Mouse (Mus musculus): ENCODE measurements around the gene Cpn2. TPM values are rescaled to one million over a fixed set of nuclear protein-coding genes. Genes with fewer than 3 reads are reported as not detected.

The Cpn2 gene
- polyA plus RNA-seq, 1 experiment from 2014 or later = not detected

DNA sequence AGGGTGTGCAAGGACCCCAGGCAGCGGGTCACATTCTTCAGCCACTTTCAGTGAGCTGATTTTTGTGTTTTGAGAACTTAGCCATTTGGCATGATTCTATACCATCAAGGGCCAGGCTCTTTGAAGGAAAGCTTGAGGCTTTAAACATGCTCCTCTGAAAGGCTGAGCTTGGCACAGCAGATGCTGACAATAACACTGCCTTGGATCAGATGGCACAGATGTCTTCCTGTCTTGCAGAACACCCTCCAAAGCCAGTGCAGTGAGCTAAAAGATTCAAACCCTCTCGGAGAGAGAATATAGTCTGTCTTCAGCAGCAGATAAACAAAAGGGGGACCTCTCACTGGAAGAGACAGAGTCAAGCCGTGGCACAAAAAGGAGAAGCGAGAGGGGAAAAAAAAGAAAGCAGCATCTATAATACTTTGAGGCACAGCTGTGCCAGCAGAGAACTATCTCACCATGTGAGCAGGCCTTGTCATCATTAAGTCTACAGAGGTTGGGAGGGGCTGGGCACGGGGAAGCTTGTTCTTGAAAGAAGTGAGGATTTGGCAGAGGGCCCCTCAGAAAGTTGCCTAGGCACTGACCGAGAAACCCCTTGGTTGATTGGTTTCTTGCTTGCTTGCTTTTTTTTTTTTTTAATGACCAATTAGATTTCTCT is 4.8 kb upstream of the Cpn2 start:
- peaks cover 20% of the 10 kb centered on the region; the same call in 1 of the 2 replicates for H3K27me3 ChIP-seq (ENCODE audit: insufficient read depth, poor library complexity, severe bottlenecking)
- 0 out of 2 replicates have a peak, but pooled peaks cover 7% of the 10 kb centered on the region for H3K4me1 ChIP-seq (replicated peaks)
- no peak for DNase-seq (ENCODE audit: low spot score)
- no peaks in the 10 kb centered on the region for H3K36me3 ChIP-seq
- H3K9me3 ChIP-seq = no peaks in the 10 kb centered on the region
- H3K4me3 ChIP-seq = no peak overlapping the region
- 76% methylated on average over 6 of the region's 6 CpGs for WGBS
- H3K27ac ChIP-seq = no peak overlapping the region

DNA sequence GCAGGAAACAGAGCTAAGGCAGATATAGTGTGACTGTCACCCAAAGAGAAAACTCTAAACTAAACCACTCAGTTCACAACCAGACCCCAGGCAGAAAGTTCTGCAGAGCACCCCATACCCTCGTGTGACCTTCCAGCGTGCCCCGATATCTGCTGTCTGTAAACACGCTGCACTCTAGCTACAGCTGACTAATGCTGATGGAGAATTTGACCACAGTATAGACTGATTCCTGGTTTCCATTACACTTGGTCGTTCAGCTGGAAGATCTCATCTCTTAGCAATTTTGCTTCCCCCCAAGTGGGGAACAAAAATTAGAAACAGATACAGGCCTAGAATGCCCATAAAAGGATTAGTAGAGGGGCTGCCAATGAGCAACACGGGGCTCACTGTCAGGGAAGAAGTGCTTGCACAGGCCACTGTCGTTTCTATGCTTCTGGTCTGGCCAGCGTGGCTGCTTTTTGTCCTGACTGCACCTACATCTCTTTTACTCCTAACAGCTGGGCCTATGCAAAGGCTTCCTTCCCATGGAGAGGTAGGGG is 4.0 kb upstream of the Cpn2 start:
- 75% methylated on average over 8 of the region's 8 CpGs for WGBS
- no peaks in the 10 kb centered on the region for H3K9me3 ChIP-seq
- no peaks in the 10 kb centered on the region for H3K36me3 ChIP-seq
- no peak overlapping the region for H3K27ac ChIP-seq
- no peak overlapping the region for H3K4me3 ChIP-seq
- 0 out of 2 replicates have a peak, but pooled peaks cover 7% of the 10 kb centered on the region for H3K4me1 ChIP-seq (replicated peaks)
- peaks cover 15% of the 10 kb centered on the region for H3K27me3 ChIP-seq (ENCODE audit: insufficient read depth, poor library complexity, severe bottlenecking)
- DNase-seq (ENCODE audit: low spot score) = no peak

DNA sequence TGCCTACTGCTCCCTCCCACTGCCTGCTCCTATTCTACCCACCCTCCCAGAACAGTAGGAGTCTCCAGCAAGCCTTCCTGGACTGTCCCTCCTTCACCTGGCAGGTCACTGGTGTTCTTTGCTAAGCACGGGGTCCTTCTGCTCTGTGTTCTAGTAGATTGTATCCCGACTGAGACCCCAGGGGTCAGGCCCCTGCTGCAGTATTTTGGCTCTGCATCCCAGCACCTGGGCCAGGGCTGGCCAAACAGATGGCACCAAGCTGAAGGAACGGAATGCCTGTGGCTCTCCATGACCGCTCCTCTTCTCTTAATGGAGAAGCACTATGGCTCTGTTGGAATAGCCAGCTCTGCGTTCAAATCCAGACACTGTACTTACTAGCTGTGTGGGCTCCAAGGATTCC is 738 bp downstream of the Cpn2 start:
- H3K27me3 ChIP-seq (ENCODE audit: insufficient read depth, poor library complexity, severe bottlenecking) = peaks cover 19% of the 10 kb centered on the region
- no peak overlapping the region for H3K27ac ChIP-seq
- H3K4me1 ChIP-seq (replicated peaks) = 0 out of 2 replicates have a peak, but pooled peaks cover 10% of the 10 kb centered on the region
- 81% methylated on average over 5 of the region's 5 CpGs for WGBS
- no peaks in the 10 kb centered on the region for H3K9me3 ChIP-seq
- DNase-seq (ENCODE audit: low spot score) = no peak
- no peaks in the 10 kb centered on the region for H3K36me3 ChIP-seq
- no peak overlapping the region for H3K4me3 ChIP-seq

DNA sequence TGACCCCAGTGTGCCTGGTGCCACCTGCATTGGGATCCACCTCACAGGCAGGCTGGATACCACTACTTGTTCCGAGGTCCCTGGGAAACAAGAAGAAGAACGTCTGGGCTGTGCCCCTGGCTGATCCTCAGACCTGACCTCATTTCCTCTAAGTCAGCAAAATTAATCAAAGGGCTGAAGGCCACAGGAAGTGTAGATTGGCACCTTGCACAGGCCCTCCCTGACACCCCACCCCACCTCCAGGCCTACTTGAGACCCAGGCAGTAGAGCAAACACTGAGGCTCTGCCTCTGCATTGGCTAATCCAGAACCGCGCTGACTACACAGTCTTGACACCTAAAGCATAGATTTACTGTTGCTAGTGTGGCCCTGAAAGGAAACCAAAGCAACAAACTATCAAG is 1.7 kb downstream of the Cpn2 start:
- no peaks in the 10 kb centered on the region for H3K9me3 ChIP-seq
- no peaks in the 10 kb centered on the region for H3K36me3 ChIP-seq

DNA sequence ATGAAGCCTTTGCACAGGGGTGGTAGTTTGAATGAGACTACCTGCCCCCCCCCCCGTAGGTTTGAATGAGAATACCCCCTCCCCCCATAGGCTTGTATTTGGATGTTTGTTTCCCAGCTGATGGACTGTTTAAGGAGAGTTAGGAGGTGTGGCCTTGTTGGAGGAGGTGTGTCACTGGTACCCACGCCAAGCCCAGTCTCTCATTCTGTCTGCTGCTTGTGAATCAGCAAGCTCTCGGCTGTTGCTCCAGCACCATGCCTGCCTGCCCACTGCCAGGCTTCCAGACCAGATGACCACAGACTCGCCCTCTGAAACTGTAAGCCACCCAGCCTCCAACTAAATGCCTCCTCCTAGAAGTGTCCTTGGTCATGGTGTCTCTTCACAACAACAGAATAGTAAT is 4.1 kb downstream of the Cpn2 start:
- no peak overlapping the region for H3K4me3 ChIP-seq
- H3K27me3 ChIP-seq (ENCODE audit: insufficient read depth, poor library complexity, severe bottlenecking) = peaks cover 18% of the 10 kb centered on the region
- peaks cover 18% of the 10 kb centered on the region for H3K4me1 ChIP-seq (replicated peaks)
- WGBS = 65% methylated on average over 4 of the region's 4 CpGs
- H3K27ac ChIP-seq = no peak overlapping the region
- H3K9me3 ChIP-seq = no peaks in the 10 kb centered on the region
- DNase-seq (ENCODE audit: low spot score) = no peak
- no peaks in the 10 kb centered on the region for H3K36me3 ChIP-seq

More for the DNA sequence above, 1.7 kb downstream of the Cpn2 start:
- Histone ChIP-seq H3K4me3 (no peak overlapping the region), H3K27me3 (ENCODE audit: insufficient read depth, poor library complexity, severe bottlenecking) (peaks cover 22% of the 10 kb centered on the region), H3K4me1 (replicated peaks) (0 out of 2 replicates have a peak, but pooled peaks cover 10% of the 10 kb centered on the region), H3K27ac (no peak overlapping the region)
- 72% methylated on average over 4 of the region's 4 CpGs for WGBS
- DNase-seq (ENCODE audit: low spot score) = no peak

DNA sequence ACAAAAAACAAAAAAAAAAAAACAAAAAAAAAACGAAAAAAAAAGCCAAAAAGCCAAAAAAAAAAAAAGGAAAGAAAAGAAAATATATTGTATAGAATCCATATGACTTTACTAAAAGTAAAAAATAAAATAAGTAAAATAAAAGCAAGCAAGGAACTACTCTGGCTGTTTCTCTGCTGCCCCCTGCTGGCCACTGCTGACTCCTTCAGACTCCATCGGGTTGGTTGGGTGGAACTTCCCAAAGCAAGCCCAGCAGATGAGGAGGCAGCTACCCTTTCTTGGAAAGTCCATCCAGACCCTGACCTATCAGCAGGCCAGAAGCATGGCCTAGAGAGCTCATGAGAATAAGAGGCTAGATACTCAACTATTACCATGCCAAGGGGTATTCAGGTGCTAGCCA is 4.6 kb downstream of the Cpn2 start:
- Histone ChIP-seq H3K9me3 (no peaks in the 10 kb centered on the region), H3K36me3 (no peaks in the 10 kb centered on the region), H3K4me3 (no peak overlapping the region), H3K4me1 (replicated peaks) (peaks cover 18% of the 10 kb centered on the region), H3K27ac (no peak overlapping the region), H3K27me3 (ENCODE audit: insufficient read depth, poor library complexity, severe bottlenecking) (peaks cover 19% of the 10 kb centered on the region)
- 4% methylated on average over 2 of the region's 2 CpGs for WGBS
- peak; percentile 77 for DNase-seq (ENCODE audit: low spot score)

DNA sequence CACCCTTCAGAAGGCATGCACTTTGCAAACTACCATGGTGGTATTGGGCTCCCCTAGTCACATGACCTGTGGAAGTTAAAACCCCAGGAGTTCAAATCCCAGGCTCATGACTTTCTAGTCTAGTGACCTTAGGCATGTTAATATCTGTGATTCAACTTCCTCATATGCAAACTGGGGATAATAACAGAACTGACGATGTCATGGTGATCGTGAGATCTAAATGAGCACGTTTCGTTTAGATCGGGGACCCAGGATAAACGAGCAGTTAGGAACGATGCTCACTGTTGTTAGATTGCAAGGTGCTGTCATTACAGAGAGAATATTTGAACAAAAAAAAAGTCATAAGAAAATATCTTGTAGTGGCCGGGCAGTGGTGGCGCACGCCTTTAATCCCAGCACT is 5.1 kb downstream of the Cpn2 start:
- Histone ChIP-seq H3K4me1 (replicated peaks) (peaks cover 18% of the 10 kb centered on the region), H3K27ac (no peak overlapping the region), H3K4me3 (no peak overlapping the region), H3K9me3 (no peaks in the 10 kb centered on the region), H3K27me3 (ENCODE audit: insufficient read depth, poor library complexity, severe bottlenecking) (peaks cover 24% of the 10 kb centered on the region), H3K36me3 (no peaks in the 10 kb centered on the region)
- no peak for DNase-seq (ENCODE audit: low spot score)
- WGBS = 90% methylated on average over 10 of the region's 10 CpGs

DNA sequence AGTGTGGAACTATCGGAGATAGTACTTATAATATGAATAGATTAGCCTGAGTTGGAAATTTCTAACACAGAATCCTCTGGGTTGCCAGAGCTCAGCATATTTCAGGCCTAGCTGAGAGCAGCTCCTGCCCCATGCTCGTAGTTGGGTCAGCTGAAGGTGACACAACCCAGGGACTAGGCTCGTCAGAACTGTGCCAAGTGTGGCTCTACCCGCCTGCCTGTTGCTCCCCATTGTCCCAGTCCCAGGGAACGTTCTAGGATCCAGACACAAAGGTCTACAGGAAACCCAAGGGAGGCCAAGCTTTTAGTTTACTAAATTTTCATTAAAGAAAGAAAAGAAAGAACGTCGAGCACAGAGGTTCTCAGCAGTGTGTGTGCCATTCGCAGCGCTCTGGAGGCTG is 6.0 kb downstream of the Cpn2 start:
- DNase-seq (ENCODE audit: low spot score) = no peak
- peaks cover 18% of the 10 kb centered on the region for H3K4me1 ChIP-seq (replicated peaks)
- H3K4me3 ChIP-seq = no peak overlapping the region
- 86% methylated on average over 9 of the region's 9 CpGs for WGBS
- H3K36me3 ChIP-seq = no peaks in the 10 kb centered on the region
- H3K27me3 ChIP-seq (ENCODE audit: insufficient read depth, poor library complexity, severe bottlenecking) = peaks cover 30% of the 10 kb centered on the region
- H3K27ac ChIP-seq = no peak overlapping the region
- no peaks in the 10 kb centered on the region for H3K9me3 ChIP-seq

DNA sequence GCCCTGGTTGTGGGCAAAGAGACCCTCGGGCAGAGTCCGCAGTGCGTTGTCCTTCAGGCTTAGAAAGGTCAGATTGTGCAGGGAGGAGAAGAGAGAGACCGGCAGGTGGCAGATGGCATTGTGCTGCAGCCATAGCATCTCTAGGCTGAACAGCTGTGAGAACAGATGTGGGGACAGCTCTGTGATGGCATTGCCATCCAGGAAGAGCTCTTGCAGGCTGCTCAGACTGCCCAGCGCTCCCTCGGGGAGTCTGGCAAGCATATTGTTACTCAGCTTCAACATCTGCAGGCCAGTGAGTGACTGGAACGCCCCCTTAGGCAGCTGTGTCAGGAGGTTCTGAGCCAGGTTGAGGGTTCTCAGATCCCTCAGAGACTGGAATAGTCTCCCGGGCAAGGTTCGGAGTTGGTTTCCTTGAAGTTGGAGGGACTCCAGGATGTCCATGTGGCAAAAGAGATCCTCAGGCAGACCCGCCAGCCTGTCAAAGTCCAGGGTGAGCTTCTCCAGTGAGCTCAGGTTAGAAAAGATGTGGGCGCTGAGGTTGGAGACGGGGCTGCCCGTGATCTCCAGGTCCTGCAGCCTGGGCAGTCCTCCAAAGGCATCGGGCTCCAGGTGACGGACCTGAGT is 7.2 kb downstream of the Cpn2 start:
- H3K4me3 ChIP-seq = no peak overlapping the region
- DNase-seq (ENCODE audit: low spot score) = no peak
- no peaks in the 10 kb centered on the region for H3K9me3 ChIP-seq
- H3K27me3 ChIP-seq (ENCODE audit: insufficient read depth, poor library complexity, severe bottlenecking) = peaks cover 30% of the 10 kb centered on the region
- H3K4me1 ChIP-seq (replicated peaks) = peaks cover 15% of the 10 kb centered on the region
- WGBS = 87% methylated on average over 15 of the region's 15 CpGs
- H3K36me3 ChIP-seq = no peaks in the 10 kb centered on the region
- no peak overlapping the region for H3K27ac ChIP-seq

DNA sequence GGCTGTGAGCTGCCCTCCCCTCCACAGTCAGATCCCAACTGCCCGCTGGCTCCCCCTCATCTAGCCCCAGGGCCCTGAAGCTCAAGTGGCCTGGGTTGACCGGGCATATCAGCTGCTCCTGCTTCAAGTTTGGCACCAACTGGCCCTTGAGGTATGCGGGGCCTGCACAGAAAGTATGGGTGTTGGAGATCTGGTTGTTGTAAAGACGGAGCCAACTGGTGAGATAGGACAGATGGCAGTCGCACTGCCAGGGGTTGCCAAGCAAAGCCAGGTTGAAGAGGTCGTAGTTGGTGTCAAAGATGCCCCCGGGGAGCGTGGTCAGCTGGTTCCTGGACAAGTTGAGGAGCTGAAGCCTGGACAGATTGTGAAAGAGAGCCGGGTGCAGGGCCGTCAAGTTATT is 7.9 kb downstream of the Cpn2 start:
- Histone ChIP-seq H3K4me3 (no peak overlapping the region), H3K27ac (0 out of 2 replicates have a peak overlapping the region, but pooled peaks have one; percentile 23), H3K4me1 (replicated peaks) (peaks cover 14% of the 10 kb centered on the region), H3K36me3 (no peaks in the 10 kb centered on the region), H3K9me3 (no peaks in the 10 kb centered on the region), H3K27me3 (ENCODE audit: insufficient read depth, poor library complexity, severe bottlenecking) (peaks cover 34% of the 10 kb centered on the region)
- no peak for DNase-seq (ENCODE audit: low spot score)
- WGBS = 85% methylated on average over 10 of the region's 10 CpGs

DNA sequence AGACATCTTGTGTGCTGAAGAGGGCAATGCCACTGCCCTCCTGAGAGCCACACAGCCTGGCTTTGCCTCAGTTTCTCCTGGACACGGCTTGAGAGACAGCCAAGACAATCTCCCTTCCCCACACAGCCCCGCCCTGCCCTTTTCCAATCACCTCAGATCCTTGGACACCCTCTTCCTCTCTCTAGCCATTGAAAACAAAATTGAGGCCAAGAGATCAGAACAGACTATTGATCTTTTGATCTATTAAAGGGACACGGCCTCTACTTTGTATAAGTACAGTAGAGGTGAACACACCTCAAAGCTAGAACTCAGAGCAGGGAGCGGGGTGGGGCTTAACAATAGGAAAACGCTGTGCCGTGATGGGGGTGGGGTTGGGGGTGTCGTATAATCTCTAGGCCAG is 8.9 kb downstream of the Cpn2 start:
- DNase-seq (ENCODE audit: low spot score) = no peak
- H3K27ac ChIP-seq = no peak overlapping the region
- 91% methylated on average over 7 of the region's 7 CpGs for WGBS

DNA sequence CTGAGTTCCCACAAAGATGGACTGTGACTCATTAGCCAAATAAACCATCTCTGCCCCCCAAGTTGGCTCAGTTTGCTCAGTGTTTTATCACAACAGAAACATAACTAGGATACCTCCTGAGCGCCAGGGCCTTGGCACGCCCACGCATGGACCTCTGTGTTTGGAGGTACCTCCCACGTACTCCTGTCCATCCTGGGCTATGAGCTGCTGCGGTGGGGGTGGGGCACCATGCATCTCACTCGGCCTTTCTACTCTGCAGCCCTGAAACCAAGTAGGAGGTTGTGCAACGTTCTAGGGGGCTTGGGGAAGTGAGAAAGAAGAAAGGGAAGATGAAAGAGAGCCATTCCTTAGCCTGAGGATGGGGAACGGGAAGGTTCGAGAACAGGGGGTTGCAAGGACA is 9.6 kb downstream of the Cpn2 start:
- H3K36me3 ChIP-seq = no peaks in the 10 kb centered on the region
- no peak overlapping the region for H3K4me3 ChIP-seq
- H3K4me1 ChIP-seq (replicated peaks) = peaks cover 8% of the 10 kb centered on the region
- H3K27ac ChIP-seq = no peak overlapping the region
- no peak for DNase-seq (ENCODE audit: low spot score)
- no peaks in the 10 kb centered on the region for H3K9me3 ChIP-seq
- peaks cover 34% of the 10 kb centered on the region for H3K27me3 ChIP-seq (ENCODE audit: insufficient read depth, poor library complexity, severe bottlenecking)
- WGBS = 79% methylated on average over 9 of the region's 9 CpGs

More for the DNA sequence above, 8.9 kb downstream of the Cpn2 start:
- Histone ChIP-seq H3K4me3 (no peak overlapping the region), H3K9me3 (no peaks in the 10 kb centered on the region), H3K4me1 (replicated peaks) (peaks cover 8% of the 10 kb centered on the region), H3K36me3 (no peaks in the 10 kb centered on the region), H3K27me3 (ENCODE audit: insufficient read depth, poor library complexity, severe bottlenecking) (peaks cover 32% of the 10 kb centered on the region)

DNA sequence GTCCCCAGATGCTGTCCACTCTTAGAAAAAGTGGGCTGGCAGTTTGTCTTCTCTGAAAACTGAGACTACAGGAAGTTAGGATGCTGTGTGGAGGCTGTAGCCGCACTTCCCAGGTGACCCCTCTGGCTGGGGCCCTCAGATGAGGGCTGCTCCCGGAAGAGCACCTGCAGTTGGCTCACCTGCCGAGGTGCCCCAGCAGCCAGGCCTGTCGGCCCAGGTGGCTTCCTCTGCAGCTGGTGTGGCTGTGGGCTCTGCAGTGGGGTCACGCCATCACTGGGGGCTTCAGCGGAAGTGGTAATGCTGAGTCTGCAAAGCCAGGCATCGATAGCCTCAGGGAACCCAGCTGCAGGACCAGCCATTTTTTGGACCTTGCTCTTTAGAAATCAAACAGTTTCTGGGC is 12.2 kb downstream of the Cpn2 start:
- 74% methylated on average over 7 of the region's 7 CpGs for WGBS
- DNase-seq (ENCODE audit: low spot score) = no peak
- Histone ChIP-seq H3K36me3 (no peaks in the 10 kb centered on the region), H3K27ac (no peak overlapping the region), H3K27me3 (ENCODE audit: insufficient read depth, poor library complexity, severe bottlenecking) (peaks cover 49% of the 10 kb centered on the region), H3K4me1 (replicated peaks) (peaks cover 11% of the 10 kb centered on the region), H3K4me3 (no peak overlapping the region), H3K9me3 (no peaks in the 10 kb centered on the region)
